Mouse (Mus musculus) midbrain, embryonic 12.5 days (tissue): ENCODE results near the gene Tns3. TPM values are rescaled to one million over a fixed set of nuclear protein-coding genes. Genes with fewer than 3 reads are reported as not detected.

ENCODE experiments used
- ATAC-seq: fragments of 200-750 bp; cut with Nextera tagmentation; 2 replicates; pipeline ENCODE4 v1.8.0; 2017; ENCODE audit warnings: low read depth, moderate TSS enrichment, moderate library complexity; ENCODE audit not compliant: low FRiP score
- H3K27ac ChIP-seq: fragments of 300-500 bp; sonication (generic); replicated peaks from 2 replicates; pipeline ENCODE4 v1.5.1; 2016; ENCODE audit warnings: mild to moderate bottlenecking
- H3K27me3 ChIP-seq: fragments of 300-500 bp; sonication (generic); 2 replicates; pipeline ENCODE4 v1.6.1; 2016; ENCODE audit warnings: mild to moderate bottlenecking
- H3K36me3 ChIP-seq: fragments of 300-500 bp; sonication (generic); 2 replicates; pipeline ENCODE4 v1.6.1; 2016
- H3K4me1 ChIP-seq: fragments of 300-500 bp; sonication (generic); 2 replicates; pipeline ENCODE4 v1.6.1; 2016
- H3K4me2 ChIP-seq: fragments of 300-500 bp; sonication (generic); replicated peaks from 2 replicates; pipeline ENCODE4 v1.6.1; 2016; ENCODE audit warnings: mild to moderate bottlenecking, moderate library complexity
- H3K4me3 ChIP-seq: fragments of 300-500 bp; sonication (generic); 2 replicates; pipeline ENCODE4 v1.5.1; 2016; ENCODE audit warnings: mild to moderate bottlenecking
- H3K9ac ChIP-seq: fragments of 300-500 bp; sonication (generic); replicated peaks from 2 replicates; pipeline ENCODE4 v1.6.1; 2016; ENCODE audit warnings: mild to moderate bottlenecking, moderate library complexity
- H3K9me3 ChIP-seq: fragments of 300-500 bp; sonication (generic); 2 replicates; pipeline ENCODE4 v1.6.1; 2016; ENCODE audit warnings: mild to moderate bottlenecking
- WGBS: fragments of 180-500 bp; shearing (Covaris S2); methylation state at CpG from one replicate; pipeline ENCODE4 v1.1.7; 2016; 5-methylcytosine and 5-hydroxymethylcytosine counted together
- polyA plus RNA-seq: library from polyadenylated mRNA; unstranded; fragments of >200 nt; fragmentation: Nextera tagmentation; extraction: Ambion mirVana; gene quantifications from 2 replicates; pipeline ENCODE4 v1.2.1, GENCODE M21; 2016

Gene Tns3
- polyA plus RNA-seq, 1 experiment from 2014 or later, result 11.8 TPM

GRCm38 (mm10) chr11:8450540-8450939 is 213.8 kb downstream of the Tns3 start:
- H3K27ac ChIP-seq, result no peak overlapping the region
- H3K4me1 ChIP-seq, result peaks cover 13% of the 10 kb centered on the region
- ATAC-seq, result no peak
- no peak overlapping the region for H3K4me2 ChIP-seq
- H3K9ac ChIP-seq, result no peak overlapping the region
- no peak overlapping the region for H3K4me3 ChIP-seq
- WGBS, result 84% methylated on average over 4 of the region's 4 CpGs
- H3K36me3 ChIP-seq, result no peaks in the 10 kb centered on the region
- H3K9me3 ChIP-seq, result no peaks in the 10 kb centered on the region
- no peaks in the 10 kb centered on the region for H3K27me3 ChIP-seq

DNA sequence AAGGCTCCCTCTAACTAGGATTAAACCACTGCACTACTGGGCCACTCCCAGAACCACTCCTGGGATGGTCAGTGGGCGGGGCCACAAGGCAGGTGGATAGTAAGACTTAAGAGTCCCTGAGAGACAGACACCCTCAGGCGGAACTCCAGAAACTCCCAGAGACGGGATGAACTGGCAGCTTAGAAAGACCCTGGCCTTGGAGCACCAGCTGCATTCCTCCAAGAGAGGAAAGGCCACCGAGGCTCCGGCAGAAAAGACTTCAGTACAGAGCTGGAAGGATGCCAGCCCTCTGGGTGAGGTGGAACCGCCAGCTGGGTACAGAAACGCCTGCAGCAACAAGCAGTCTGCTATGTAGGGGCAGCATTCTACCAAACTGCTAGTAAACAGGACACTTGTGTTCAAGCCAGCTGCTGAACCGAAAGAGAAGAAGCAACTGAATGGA is 218.4 kb downstream of the Tns3 start:
- H3K27ac ChIP-seq, result no peak overlapping the region; the same call in 1 of the 2 replicates
- peaks cover 7% of the 10 kb centered on the region; the same call in 1 of the 2 replicates for H3K4me1 ChIP-seq
- 66% methylated on average over 8 of the region's 8 CpGs for WGBS
- ATAC-seq, result peak; percentile 59; the same call in 1 of the 2 replicates
- no peak overlapping the region for H3K9ac ChIP-seq
- no peaks in the 10 kb centered on the region for H3K36me3 ChIP-seq
- H3K4me2 ChIP-seq, result no peak overlapping the region
- no peaks in the 10 kb centered on the region for H3K9me3 ChIP-seq
- no peak overlapping the region for H3K4me3 ChIP-seq
- no peaks in the 10 kb centered on the region for H3K27me3 ChIP-seq

DNA sequence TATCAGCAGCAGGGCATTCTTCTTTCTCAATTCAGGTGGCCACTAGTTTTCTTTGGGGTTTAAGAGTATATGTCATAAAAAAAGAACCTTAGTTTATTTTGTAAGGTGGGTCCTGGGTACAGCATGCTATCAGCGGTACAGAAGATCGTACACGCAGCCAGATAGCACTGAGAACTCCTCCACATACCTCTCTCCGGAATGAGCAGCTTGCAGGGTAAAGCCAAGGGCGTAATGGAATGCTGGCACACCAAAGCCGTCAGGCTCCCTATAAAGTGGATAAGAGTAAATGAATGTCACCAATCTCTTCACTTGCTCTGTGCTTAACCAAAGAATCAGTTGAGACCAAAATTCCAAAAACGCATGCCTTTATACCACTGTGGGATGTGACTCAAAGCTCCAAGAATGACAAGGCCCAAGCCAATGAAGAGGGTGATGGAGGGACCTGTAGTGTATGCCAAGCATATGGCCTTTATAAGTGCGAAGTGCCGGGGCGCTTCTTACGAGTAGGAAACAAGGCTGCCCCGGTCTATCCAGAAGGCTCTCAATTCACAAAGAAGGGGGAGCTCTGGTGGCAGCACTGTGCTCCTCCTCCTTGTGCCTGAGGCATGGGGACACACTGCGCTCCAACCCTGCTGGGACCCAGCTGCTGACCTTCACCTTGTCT is 219.4 kb downstream of the Tns3 start:
- Histone ChIP-seq H3K36me3 (no peaks in the 10 kb centered on the region), H3K4me3 (no peak overlapping the region), H3K27ac (no peak overlapping the region), H3K4me2 (no peak overlapping the region), H3K9ac (no peak overlapping the region), H3K27me3 (no peaks in the 10 kb centered on the region), H3K4me1 (peaks cover 7% of the 10 kb centered on the region; the same call in 1 of the 2 replicates), H3K9me3 (no peaks in the 10 kb centered on the region)
- ATAC-seq, result no peak
- 90% methylated on average over 13 of the region's 13 CpGs for WGBS

DNA sequence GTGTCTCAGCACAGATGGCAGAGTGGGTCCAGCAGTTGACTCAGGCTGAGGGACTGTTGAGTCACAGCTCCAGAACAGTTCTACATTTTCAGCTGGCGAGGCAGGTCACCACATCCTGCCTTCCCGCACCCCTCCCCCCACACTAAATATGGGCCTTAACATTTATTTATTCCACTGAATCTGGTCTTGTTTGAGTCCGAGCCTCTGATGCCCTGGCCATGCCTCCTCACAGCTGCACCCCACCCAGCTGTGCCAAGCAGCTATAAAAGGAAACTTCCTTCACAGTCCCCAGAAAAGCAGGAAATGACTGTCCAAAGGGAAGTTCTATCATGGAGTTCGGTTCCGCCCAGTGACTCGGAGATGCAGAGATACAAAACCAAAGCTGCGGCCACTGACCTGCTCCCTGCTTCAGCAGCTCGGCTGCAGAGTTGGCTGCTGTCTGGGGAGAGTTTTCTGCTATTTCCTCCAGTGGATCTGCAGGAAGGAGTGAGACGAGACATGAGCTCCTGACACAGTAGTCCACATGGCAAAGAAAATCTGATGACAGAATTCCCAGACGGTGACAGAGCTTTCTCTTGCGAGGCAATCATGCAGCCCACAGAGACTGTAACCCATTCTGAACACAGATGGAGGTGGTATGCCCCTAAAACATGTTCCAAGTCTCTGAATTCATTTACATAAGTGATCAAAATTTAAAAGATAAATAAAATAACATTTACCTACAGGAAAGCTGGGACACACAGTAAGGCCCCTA is 220.6 kb downstream of the Tns3 start:
- Histone ChIP-seq H3K4me3 (no peak overlapping the region), H3K4me1 (peaks cover 7% of the 10 kb centered on the region; the same call in 1 of the 2 replicates), H3K27ac (no peak overlapping the region), H3K9ac (no peak overlapping the region), H3K9me3 (no peaks in the 10 kb centered on the region), H3K4me2 (no peak overlapping the region), H3K36me3 (no peaks in the 10 kb centered on the region), H3K27me3 (no peaks in the 10 kb centered on the region)
- WGBS, result 87% methylated on average over 11 of the region's 11 CpGs
- no peak for ATAC-seq

DNA sequence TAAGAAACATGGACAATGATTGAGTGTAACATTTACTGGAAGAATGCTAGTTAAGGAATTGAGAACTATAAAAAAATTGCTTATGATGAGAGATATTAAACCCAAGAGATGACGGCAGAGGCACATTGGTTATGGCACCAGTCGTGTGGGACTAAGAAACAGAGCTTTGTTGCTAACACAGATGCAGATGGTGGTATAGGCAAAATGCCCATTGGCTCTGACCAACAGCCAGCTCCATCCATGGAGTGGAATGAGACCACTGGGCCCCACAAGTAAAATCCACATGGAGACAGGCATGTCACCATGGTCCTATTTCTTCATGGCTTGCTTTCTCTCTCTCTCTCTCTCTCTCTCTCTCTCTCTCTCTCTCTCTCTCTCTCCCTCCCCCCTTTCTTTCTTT is 223.6 kb downstream of the Tns3 start:
- Histone ChIP-seq H3K4me3 (no peak overlapping the region), H3K9me3 (no peaks in the 10 kb centered on the region), H3K27ac (no peak overlapping the region), H3K4me2 (no peak overlapping the region), H3K36me3 (no peaks in the 10 kb centered on the region), H3K4me1 (peaks cover under 1% of the 10 kb centered on the region; the same call in 1 of the 2 replicates), H3K27me3 (no peaks in the 10 kb centered on the region), H3K9ac (no peak overlapping the region)
- WGBS, result 92% methylated on average over 2 of the region's 2 CpGs
- ATAC-seq, result no peak

DNA sequence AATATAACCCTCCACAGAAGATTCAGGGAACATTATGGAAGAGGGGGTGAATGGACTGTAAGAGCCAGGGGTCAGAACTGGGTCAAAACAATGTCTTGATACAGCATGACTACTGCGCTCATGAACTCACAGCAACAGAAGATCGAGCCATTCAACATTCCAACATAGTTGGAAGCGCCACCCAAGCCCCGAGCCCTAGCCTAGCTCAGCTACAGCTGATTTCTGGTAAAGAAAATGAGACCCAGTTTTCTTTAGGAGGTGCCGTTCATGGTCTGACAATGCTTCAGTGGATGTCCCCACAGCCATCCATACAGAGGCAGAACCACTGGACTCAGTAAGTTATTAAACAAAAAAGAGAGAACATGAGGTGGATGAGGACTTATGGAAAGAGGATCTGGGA is 224.1 kb downstream of the Tns3 start:
- Histone ChIP-seq H3K36me3 (no peaks in the 10 kb centered on the region), H3K9me3 (no peaks in the 10 kb centered on the region), H3K4me1 (no peaks in the 10 kb centered on the region), H3K27ac (no peak overlapping the region), H3K4me3 (no peak overlapping the region), H3K27me3 (no peaks in the 10 kb centered on the region), H3K4me2 (no peak overlapping the region), H3K9ac (no peak overlapping the region)
- 94% methylated on average over 5 of the region's 5 CpGs for WGBS
- no peak for ATAC-seq

DNA sequence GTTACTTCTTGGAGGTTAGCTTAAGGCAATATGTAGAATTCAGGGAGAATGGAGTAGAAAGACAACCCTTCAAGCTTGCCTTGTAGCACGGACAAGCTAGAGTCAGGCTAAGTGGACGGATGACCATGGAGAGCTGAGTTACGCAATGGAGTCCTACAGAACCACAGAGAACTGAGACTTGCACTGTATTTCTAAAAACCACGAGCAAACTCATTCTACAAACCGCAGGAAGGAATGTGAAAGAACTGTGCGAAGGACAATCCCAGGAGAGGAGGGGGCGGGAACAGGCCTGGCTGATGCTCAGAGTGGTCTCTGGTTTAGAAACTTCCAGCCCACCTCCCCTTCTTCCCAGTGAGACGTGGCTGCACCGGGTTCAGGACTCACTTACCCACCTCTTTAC is 225.3 kb downstream of the Tns3 start:
- no peaks in the 10 kb centered on the region for H3K9me3 ChIP-seq
- ATAC-seq, result no peak
- WGBS, result 92% methylated on average over 9 of the region's 9 CpGs
- H3K4me3 ChIP-seq, result no peak overlapping the region
- peaks cover under 1% of the 10 kb centered on the region; the same call in 1 of the 2 replicates for H3K36me3 ChIP-seq
- H3K9ac ChIP-seq, result no peak overlapping the region
- no peak overlapping the region for H3K4me2 ChIP-seq
- no peaks in the 10 kb centered on the region for H3K27me3 ChIP-seq
- no peak overlapping the region for H3K27ac ChIP-seq
- H3K4me1 ChIP-seq, result no peaks in the 10 kb centered on the region

DNA sequence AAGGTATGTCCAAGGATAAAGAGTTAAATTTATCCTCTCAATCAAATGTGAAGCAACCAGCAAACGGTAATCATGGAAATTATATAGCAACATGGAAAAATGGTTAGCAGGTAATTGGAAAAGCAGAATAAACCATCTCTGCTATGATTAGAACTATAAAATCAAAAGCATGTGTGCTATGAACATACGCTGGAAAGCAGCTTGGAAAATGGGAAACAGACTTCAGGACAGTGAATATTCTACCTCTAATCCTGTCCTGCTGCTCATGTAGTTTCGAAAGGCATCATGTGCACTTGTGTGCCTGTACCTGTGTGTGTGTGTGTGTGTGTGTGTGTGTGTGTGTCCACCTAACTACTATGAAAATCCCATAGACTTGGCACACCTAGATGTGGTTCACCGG is 226.1 kb downstream of the Tns3 start:
- Histone ChIP-seq H3K36me3 (peaks cover 3% of the 10 kb centered on the region; the same call in 1 of the 2 replicates), H3K27me3 (no peaks in the 10 kb centered on the region), H3K9ac (no peak overlapping the region), H3K4me2 (no peak overlapping the region), H3K4me1 (no peaks in the 10 kb centered on the region), H3K9me3 (no peaks in the 10 kb centered on the region), H3K4me3 (no peak overlapping the region), H3K27ac (no peak overlapping the region)
- WGBS, result 90% methylated on average over 4 of the region's 4 CpGs
- ATAC-seq, result no peak

GRCm38 (mm10) chr11:8435101-8435500 is 229.2 kb downstream of the Tns3 start:
- Histone ChIP-seq H3K27me3 (no peaks in the 10 kb centered on the region), H3K4me2 (no peak overlapping the region), H3K9me3 (no peaks in the 10 kb centered on the region), H3K4me1 (no peaks in the 10 kb centered on the region), H3K36me3 (peaks cover 3% of the 10 kb centered on the region; the same call in 1 of the 2 replicates), H3K4me3 (no peak overlapping the region), H3K9ac (no peak overlapping the region), H3K27ac (no peak overlapping the region)
- WGBS, result 90% methylated on average over 6 of the region's 6 CpGs
- no peak for ATAC-seq

DNA sequence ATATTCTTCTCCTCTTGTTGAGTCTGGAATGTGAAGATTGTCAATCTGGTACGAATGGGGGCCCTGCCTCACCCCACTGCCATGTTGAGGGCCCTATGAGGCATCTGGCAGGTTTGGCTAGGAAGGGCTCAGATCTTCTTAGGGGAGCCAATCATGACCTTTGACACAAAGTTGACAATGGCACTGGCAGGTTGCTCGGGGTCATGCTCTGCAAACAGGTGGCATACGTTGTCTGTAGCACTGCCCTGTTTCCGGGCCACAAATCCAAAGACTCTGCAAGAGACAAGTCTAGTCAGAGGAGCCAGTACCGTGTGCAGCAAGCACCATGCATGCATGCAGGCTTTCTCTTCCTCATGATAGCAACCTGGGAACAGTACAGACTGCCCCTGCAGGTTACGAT is 230.0 kb downstream of the Tns3 start:
- Histone ChIP-seq H3K4me3 (no peak overlapping the region), H3K36me3 (peaks cover 3% of the 10 kb centered on the region; the same call in 1 of the 2 replicates), H3K4me1 (no peaks in the 10 kb centered on the region), H3K9ac (no peak overlapping the region), H3K9me3 (no peaks in the 10 kb centered on the region), H3K27me3 (no peaks in the 10 kb centered on the region), H3K27ac (no peak overlapping the region), H3K4me2 (no peak overlapping the region)
- ATAC-seq, result no peak
- 82% methylated on average over 6 of the region's 6 CpGs for WGBS

- Histone ChIP-seq H3K36me3 (peaks cover 3% of the 10 kb centered on the region; the same call in 1 of the 2 replicates), H3K9me3 (no peaks in the 10 kb centered on the region), H3K4me2 (no peak overlapping the region), H3K4me1 (no peaks in the 10 kb centered on the region), H3K27me3 (no peaks in the 10 kb centered on the region), H3K4me3 (no peak overlapping the region), H3K9ac (no peak overlapping the region), H3K27ac (no peak overlapping the region)
- no peak for ATAC-seq
- 89% methylated on average over 9 of the region's 9 CpGs for WGBS
Observed at GRCm38 (mm10) chr11:8433443-8433842, 230.9 kb downstream of the Tns3 start.

GRCm38 (mm10) chr11:8432941-8433340 is 231.4 kb downstream of the Tns3 start:
- H3K9me3 ChIP-seq, result no peaks in the 10 kb centered on the region
- 93% methylated on average over 8 of the region's 8 CpGs for whole genome bisulfite sequencing
- no peaks in the 10 kb centered on the region for H3K4me1 ChIP-seq
- H3K36me3 ChIP-seq, result peaks cover 3% of the 10 kb centered on the region; the same call in 1 of the 2 replicates
- H3K9ac ChIP-seq, result no peak overlapping the region
- no peak overlapping the region for H3K4me3 ChIP-seq
- no peaks in the 10 kb centered on the region for H3K27me3 ChIP-seq
- H3K4me2 ChIP-seq, result no peak overlapping the region
- no peak for ATAC-seq
- no peak overlapping the region for H3K27ac ChIP-seq
